Mouse (Mus musculus) spleen, postnatal 14 days (tissue): ENCODE data around the gene Ggct.

Source experiments
- DNase-seq, 2 experiments: peaks; one replicate each; pipeline ENCODE4 v3.0.0; 2021 to 2022; ENCODE audit warnings: low spot score in 2 of 2

Ggct gene

GRCm38 (mm10) chr6:54992734-54993260 lies at the start of gene Ggct:
Gene Ggct (minus strand): TSS chr6:54992950.
- peak; percentile 83 to 85 for DNase-seq

DNA sequence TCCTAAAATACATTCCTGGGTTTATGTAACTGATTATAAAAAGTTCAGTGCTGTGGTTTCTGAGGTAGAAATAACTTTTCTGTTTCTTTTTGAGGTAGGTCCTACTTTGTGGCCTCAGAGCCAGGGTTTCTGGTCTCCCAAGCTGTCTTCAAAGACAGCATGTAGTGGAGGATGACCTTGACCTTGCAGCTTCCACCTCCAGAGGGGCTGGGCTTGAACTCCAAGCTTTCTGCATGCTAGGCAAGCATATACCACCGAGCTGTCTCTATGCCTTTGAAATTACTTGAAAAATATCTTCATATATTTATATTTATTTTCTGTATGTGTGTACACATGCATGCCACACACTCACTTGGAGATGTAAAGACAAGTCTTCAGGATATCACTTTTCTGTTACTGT lies 47.3 kb upstream of the Ggct start:
- no peak for DNase-seq

DNA sequence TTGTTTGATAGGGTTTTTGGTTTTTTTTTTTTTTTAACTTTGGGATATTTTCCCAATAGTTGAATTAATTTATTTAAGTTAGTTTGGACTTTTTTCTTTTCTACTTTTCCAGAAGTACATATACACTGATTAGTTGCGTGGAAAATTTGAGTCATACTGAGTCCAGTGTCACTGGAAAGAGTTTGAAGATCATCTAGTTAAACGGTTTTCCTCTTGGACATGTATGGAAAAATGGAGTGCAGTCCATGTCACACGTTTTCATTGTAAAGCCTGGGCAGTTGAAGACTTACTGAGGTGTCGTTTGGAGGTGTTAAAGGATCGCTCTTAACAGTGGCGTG lies 46.7 kb upstream of the Ggct start:
- DNase-seq: no peak

GRCm38 (mm10) chr6:55038671-55039445 lies 46.1 kb upstream of the Ggct start:
- peak; percentile 8 to 20 for DNase-seq

- DNase-seq: peak; percentile 78 to 84
These were observed 45.3 kb upstream of the Ggct start, which contains the start of gene Gars for GRCm38 (mm10) chr6:55037799-55038670. Gene Gars (plus strand): TSS chr6:55038007.

- DNase-seq: no peak
These were observed 44.0 kb upstream of the Ggct start for GRCm38 (mm10) chr6:55036731-55037130.

DNA sequence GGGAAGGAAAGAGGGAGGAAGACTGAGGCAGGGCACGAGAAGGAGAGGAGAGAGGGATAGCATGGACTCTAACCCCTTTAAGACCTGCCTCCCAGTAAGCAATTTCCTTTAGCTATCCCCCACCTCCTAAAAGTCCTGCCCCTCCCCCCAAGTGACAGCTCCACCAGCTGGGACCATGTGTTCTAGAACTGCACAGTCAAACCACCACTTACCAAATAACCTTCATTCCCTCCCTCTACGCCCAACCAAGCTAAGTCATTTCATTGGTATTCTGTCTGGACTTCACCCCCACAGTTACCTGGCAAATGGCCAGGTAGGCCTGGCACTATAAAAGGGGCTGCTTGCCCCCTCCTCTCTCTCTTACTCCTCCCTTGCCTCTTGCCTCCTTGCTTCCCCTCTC lies 34.9 kb upstream of the Ggct start:
- no peak for DNase-seq

GRCm38 (mm10) chr6:55021806-55022205 lies 29.1 kb upstream of the Ggct start:
- DNase-seq: no peak

- no peak for DNase-seq
These were observed 25.7 kb upstream of the Ggct start for GRCm38 (mm10) chr6:55018417-55018816.

GRCm38 (mm10) chr6:55016710-55017583 lies 24.2 kb upstream of the Ggct start:
- no peak for DNase-seq

DNA sequence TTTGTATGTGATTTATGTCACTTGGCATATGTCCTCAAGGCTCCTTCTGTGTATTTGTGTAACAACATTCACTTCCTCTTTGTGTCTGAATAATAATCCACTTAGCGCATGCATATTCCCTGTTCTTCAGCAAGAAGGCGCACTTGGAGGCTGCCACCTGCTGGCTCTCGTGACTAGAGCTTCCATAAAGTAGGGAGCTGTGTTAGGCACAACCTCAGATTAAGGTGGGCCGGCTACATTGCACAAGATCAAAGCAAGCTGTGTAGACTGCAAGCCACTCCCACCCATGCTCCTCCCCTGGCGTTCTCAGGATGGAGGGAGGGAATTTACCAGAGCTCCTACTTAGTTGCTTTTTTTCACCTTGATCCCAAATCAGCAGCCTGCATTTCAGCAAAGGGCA lies 23.5 kb upstream of the Ggct start:
- DNase-seq: no peak

DNA sequence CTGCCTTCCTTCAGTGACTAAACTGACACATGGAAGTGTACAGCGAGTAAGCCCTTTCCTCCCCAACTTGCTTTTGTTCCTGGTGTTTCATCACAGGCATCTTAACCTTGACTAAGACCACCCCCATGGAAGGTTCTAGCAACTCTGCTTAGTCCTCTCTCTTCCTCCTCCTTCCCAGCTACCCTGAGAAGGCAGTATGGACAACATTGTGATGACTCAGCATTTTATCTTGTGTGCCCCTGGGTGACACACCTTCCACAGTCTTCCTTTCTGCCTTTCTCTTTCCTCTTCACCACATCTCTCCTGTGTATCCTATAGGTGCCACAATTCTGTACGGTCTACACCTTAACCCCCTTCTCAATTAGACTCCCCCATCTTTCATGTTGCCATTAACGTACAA lies 21.4 kb upstream of the Ggct start:
- no peak for DNase-seq

- DNase-seq: no peak
These were observed 19.8 kb upstream of the Ggct start for GRCm38 (mm10) chr6:55012516-55012915.

GRCm38 (mm10) chr6:55010330-55011091 lies 17.8 kb upstream of the Ggct start:
- no peak for DNase-seq

DNA sequence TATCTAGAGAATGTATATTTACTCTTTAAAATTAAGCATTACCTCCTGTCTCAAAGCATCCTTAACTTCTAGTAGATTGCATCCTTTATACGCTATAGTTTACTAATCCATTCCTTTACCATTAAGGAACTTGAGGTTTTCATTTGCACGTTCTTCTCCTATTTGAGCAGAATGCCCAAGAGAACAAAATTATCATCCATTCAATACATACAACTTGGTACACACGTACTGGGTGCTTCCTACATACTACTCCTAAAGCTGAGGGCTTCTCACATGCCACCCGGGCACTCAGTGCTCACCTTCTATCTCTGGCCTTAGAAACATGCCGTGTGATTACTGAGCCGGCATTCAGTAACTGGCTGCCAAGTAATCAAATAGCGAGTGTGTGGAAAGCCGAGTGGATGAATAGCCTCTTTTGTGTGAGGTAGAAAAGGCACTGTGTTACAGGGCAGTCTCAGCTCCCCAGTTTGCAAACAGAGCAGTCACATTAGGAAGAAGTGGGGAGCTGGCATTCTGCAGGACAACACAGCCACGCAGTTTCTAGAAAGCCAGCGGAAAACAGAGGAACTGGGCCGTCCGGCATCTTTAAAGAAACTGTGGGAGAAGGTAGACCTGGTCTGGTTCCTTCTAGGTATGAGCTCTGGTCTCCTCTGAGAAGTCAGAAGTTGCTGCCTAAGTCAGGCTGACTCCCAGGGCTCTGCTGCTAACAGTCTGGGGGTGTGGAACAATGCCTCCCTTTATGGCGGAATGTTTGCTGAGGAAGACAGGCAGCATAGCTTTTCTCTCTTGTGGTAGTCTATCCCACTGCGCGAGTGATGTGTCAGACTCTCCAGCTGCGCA lies 16.9 kb upstream of the Ggct start:
- DNase-seq: no peak

- no peak for DNase-seq
These were observed 15.7 kb upstream of the Ggct start for GRCm38 (mm10) chr6:55008401-55008800.

DNA sequence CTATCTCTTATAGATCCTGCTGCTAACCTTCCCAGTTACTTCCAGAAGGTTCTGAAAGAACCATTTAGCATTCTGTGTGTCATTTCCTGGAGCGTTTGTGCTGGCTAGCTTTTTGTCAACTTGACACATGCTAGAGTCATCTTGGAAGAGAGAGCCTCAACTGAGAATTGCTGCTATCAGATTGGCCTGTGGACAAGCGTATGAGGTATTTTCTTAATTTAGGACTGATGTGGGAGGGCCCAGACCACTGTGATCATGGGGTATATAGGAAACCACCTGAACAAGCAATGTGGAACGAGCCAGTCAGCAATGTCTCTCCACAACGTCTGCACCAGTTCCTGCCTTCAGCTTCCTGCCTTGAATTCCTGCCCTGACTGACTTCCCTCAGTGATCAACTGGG lies 10.8 kb upstream of the Ggct start:
- no peak for DNase-seq

DNA sequence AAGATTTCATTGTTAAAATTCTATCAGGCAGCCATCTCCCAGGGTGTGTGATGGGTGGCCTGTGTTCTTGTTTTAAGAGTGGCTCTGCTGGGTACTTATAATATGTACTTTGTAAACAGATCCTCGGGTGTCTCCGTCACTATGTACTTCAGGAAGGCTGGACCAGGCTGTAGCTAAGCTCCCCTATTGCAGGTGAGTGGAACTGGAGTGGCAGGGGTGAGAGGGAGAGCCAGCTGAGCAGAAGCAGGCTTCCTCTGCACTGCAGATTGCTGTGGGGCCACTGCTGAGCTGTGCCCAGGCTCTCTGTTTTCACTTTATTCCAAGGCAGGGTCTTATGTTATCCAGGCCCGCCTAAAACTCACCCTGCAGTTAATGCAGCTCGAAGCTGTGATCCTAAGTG lies 9.7 kb upstream of the Ggct start:
- no peak for DNase-seq

DNA sequence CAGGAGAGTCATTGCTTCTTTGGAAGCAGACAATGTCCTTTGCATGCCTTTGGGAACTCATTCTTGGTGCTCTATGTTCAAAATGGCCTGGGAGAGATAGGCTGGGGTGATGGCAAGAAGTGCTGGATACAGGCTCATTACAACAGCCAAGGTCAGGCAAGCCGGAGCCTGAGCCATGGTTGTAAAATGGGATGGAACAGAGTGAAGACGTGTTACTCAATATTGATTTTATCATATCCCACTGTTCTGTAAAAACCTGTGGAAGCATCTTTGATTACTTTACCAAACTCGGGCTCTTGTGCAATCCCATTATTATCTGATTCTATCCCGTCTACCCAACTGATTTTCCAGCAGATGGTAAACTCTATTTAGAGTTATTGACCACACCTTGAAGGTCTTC lies 8.6 kb upstream of the Ggct start:
- no peak for DNase-seq

DNA sequence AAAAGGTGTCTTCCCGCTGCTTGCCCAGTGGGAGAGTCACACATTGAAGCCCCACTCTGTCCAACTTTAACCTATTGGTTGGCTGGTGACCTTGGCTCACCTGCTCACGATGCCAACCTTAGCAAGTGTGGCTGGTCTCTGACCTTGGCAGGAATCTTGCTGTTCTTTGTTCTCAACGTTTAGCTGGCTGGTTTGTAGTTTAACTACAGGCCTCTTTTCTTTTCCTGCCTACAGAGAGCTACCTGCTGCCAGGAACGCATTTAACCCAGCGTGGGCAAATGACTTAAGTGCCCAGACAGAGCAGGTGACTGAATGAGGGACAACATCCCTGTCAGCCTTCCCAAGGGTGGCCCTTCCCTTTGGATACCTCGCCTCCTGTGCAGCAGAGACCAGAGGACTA lies 5.0 kb upstream of the Ggct start:
- DNase-seq: no peak
